Mouse (Mus musculus) heart, embryonic 11.5 days (tissue): Measurements from ENCODE around the gene Cep97. TPM values are rescaled to one million over a fixed set of nuclear protein-coding genes. Genes with fewer than 3 reads are reported as not detected.
"Not testable (repeated sequence)": the region's sequence is repeated elsewhere in the genome, so short reads cannot be mapped to it uniquely, and the experiment has no call there.

Experiments
- ATAC-seq: fragments of 200-750 bp; cut with Nextera tagmentation; replicated peaks from 2 replicates; pipeline ENCODE4 v1.8.0; 2017; ENCODE audit warnings: moderate library complexity; ENCODE audit not compliant: insufficient number of reproducible peaks, low FRiP score, low TSS enrichment
- H3K27ac ChIP-seq: fragments of 300-500 bp; sonication (generic); 2 replicates; pipeline ENCODE4 v1.5.1; 2014; ENCODE audit warnings: mild to moderate bottlenecking, low read depth, low read length
- H3K27me3 ChIP-seq: fragments of 300-500 bp; sonication (generic); 2 replicates; pipeline ENCODE4 v1.6.1; 2014; ENCODE audit warnings: mild to moderate bottlenecking, low read length, mixed read lengths; ENCODE audit not compliant: control insufficient read depth, insufficient read depth
- H3K36me3 ChIP-seq: fragments of 300-500 bp; sonication (generic); 2 replicates; pipeline ENCODE4 v1.6.1; 2014; ENCODE audit warnings: mild to moderate bottlenecking, low read length, moderate library complexity, mixed read lengths; ENCODE audit not compliant: control insufficient read depth, insufficient read depth
- H3K4me1 ChIP-seq: fragments of 300-500 bp; sonication (generic); 2 replicates; pipeline ENCODE4 v1.6.1; 2014; ENCODE audit warnings: low read length; ENCODE audit not compliant: control insufficient read depth, insufficient read depth
- H3K4me2 ChIP-seq: fragments of 300-500 bp; sonication (generic); 2 replicates; pipeline ENCODE4 v1.6.1; 2014; ENCODE audit warnings: mild to moderate bottlenecking, moderate library complexity
- H3K4me3 ChIP-seq: fragments of 300-500 bp; sonication (generic); 2 replicates; pipeline ENCODE4 v1.5.1; 2014; ENCODE audit warnings: low read depth, low read length
- H3K9ac ChIP-seq: fragments of 300-500 bp; sonication (generic); 2 replicates; pipeline ENCODE4 v1.6.1; 2014; ENCODE audit warnings: mild to moderate bottlenecking, low read depth, low read length, moderate library complexity
- H3K9me3 ChIP-seq: fragments of 300-500 bp; sonication (generic); replicated peaks from 2 replicates; pipeline ENCODE4 v1.6.1; 2016; ENCODE audit warnings: low read length; ENCODE audit not compliant: control insufficient read depth
- WGBS: fragments of 180-500 bp; shearing (Covaris S2); extraction: QIAGEN DNeasy Blood & Tissue Kit; methylation state at CpG from one replicate; pipeline ENCODE4 v1.1.7; 2014; ENCODE audit not compliant: insufficient replicate concordance; 5-methylcytosine and 5-hydroxymethylcytosine counted together
- polyA plus RNA-seq: library from polyadenylated mRNA; unstranded; fragments of >200 nt; fragmentation: Nextera tagmentation; extraction: Ambion mirVana; gene quantifications from 2 replicates; pipeline ENCODE4 v1.2.1, GENCODE M21; 2014

The Cep97 gene
- polyA plus RNA-seq, 1 experiment from 2014 or later = 11.9 TPM

GRCm38 (mm10) chr16:55969147-55969546 is 34.5 kb upstream of the Cep97 start:
- Histone ChIP-seq H3K9me3 (no peaks in the 10 kb centered on the region), H3K27me3 (no peaks in the 10 kb centered on the region), H3K27ac (no peak overlapping the region), H3K4me1 (peaks cover 4% of the 10 kb centered on the region; the same call in 1 of the 2 replicates), H3K4me3 (no peak overlapping the region), H3K4me2 (no peak overlapping the region), H3K36me3 (peaks cover 25% of the 10 kb centered on the region), H3K9ac (no peak overlapping the region)
- no peak for ATAC-seq
- whole genome bisulfite sequencing = 81% methylated on average over 3 of the region's 3 CpGs

- Histone ChIP-seq H3K4me1 (peaks cover 4% of the 10 kb centered on the region; the same call in 1 of the 2 replicates), H3K9me3 (no peaks in the 10 kb centered on the region), H3K4me3 (peak overlapping the region; percentile 71), H3K27me3 (no peaks in the 10 kb centered on the region), H3K4me2 (peak overlapping the region; percentile 80), H3K9ac (peak overlapping the region; percentile 96), H3K27ac (no peak overlapping the region), H3K36me3 (peaks cover 25% of the 10 kb centered on the region)
- ATAC-seq = no peak
- 43% methylated on average over 1 of the region's 1 CpGs for WGBS
Observed at GRCm38 (mm10) chr16:55967221-55967620, 32.6 kb upstream of the Cep97 start.

GRCm38 (mm10) chr16:55966212-55966871 is 31.7 kb upstream of the Cep97 start, which contains the start of gene Rpl24:
Gene Rpl24, plus strand, starts transcription at chr16:55966275.
- Histone ChIP-seq H3K4me3 (peak within 1 kb of the TSS; percentile 71), H3K36me3 (peaks cover 19% of the 10 kb centered on the region), H3K9me3 (no peaks in the 10 kb centered on the region), H3K4me2 (peak within 1 kb of the TSS; percentile 80), H3K4me1 (peaks cover 4% of the 10 kb centered on the region; the same call in 1 of the 2 replicates), H3K9ac (peak within 1 kb of the TSS; percentile 96), H3K27me3 (no peaks in the 10 kb centered on the region), H3K27ac (peak within 1 kb of the TSS; percentile 82)
- under 1% methylated on average over 42 of the region's 42 CpGs for WGBS
- peak; percentile 88 for ATAC-seq

GRCm38 (mm10) chr16:55964126-55964949 is 29.7 kb upstream of the Cep97 start:
- no peaks in the 10 kb centered on the region for H3K9me3 ChIP-seq
- peaks cover 4% of the 10 kb centered on the region; the same call in 1 of the 2 replicates for H3K4me1 ChIP-seq
- no peak for ATAC-seq
- H3K4me3 ChIP-seq = no peak overlapping the region
- H3K36me3 ChIP-seq = peaks cover 4% of the 10 kb centered on the region
- WGBS = 62% methylated on average over 4 of the region's 4 CpGs
- H3K4me2 ChIP-seq = no peak overlapping the region
- no peaks in the 10 kb centered on the region for H3K27me3 ChIP-seq
- H3K9ac ChIP-seq = no peak overlapping the region
- no peak overlapping the region for H3K27ac ChIP-seq

- not testable (repeated sequence) for H3K4me1 ChIP-seq, H3K9ac ChIP-seq, H3K4me3 ChIP-seq, H3K36me3 ChIP-seq, ATAC-seq, H3K27me3 ChIP-seq, H3K27ac ChIP-seq, H3K9me3 ChIP-seq, H3K4me2 ChIP-seq
- WGBS = 77% methylated on average over 5 of the region's 11 CpGs
Observed at GRCm38 (mm10) chr16:55963068-55963467, 28.4 kb upstream of the Cep97 start.

GRCm38 (mm10) chr16:55954196-55954595 is 19.5 kb upstream of the Cep97 start:
- H3K4me1 ChIP-seq, H3K27ac ChIP-seq, H3K4me2 ChIP-seq, H3K4me3 ChIP-seq, H3K27me3 ChIP-seq, H3K9me3 ChIP-seq, H3K36me3 ChIP-seq, H3K9ac ChIP-seq, ATAC-seq: not testable (repeated sequence)
- 90% methylated on average over 9 of the region's 9 CpGs for WGBS

GRCm38 (mm10) chr16:55952771-55953170 is 18.1 kb upstream of the Cep97 start:
- Histone ChIP-seq H3K4me2 (no peak overlapping the region), H3K4me1 (no peaks in the 10 kb centered on the region), H3K36me3 (no peaks in the 10 kb centered on the region), H3K27ac (no peak overlapping the region), H3K27me3 (no peaks in the 10 kb centered on the region), H3K9ac (no peak overlapping the region), H3K9me3 (no peaks in the 10 kb centered on the region), H3K4me3 (no peak overlapping the region)
- no peak for ATAC-seq

- H3K4me1 ChIP-seq = no peaks in the 10 kb centered on the region
- no peaks in the 10 kb centered on the region for H3K36me3 ChIP-seq
- no peak overlapping the region for H3K4me3 ChIP-seq
- H3K9me3 ChIP-seq = no peaks in the 10 kb centered on the region
- WGBS = 66% methylated on average over 7 of the region's 7 CpGs
- H3K4me2 ChIP-seq = no peak overlapping the region
- H3K9ac ChIP-seq = no peak overlapping the region
- no peaks in the 10 kb centered on the region for H3K27me3 ChIP-seq
- ATAC-seq = no peak
- H3K27ac ChIP-seq = no peak overlapping the region
Observed at GRCm38 (mm10) chr16:55951679-55952327, 17.1 kb upstream of the Cep97 start.
